In the genomic region with DNA sequence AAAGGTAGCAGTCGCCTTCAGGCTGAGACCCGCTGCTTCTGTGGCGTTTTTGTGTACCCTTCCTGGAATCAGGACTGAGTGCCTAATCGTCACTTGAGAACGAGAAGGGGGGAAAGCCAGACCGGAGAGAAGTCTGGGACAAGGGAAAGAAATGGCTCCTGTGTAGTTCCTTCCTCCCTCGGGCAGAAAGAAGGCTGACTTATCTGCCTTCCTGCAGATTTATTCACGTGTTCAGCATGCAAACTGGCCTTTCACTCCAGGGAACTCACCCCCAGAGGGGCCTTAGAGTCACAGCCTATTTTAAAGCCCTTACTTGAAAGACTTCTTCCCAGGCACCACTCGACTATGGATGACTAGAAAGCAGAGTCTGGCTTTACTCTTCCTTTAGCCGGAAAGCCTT, we compare ENCODE assay signal across 10 mouse cellular contexts. TPM values are rescaled to one million over a fixed set of nuclear protein-coding genes. Genes with fewer than 3 reads are reported as not detected.
DNase-seq lines count a peak whose midpoint lies in the region; ATAC-seq lines count a peak whose summit lies in the region.
"Had no signal": no experiment of that assay in that cellular context is flagged by ENCODE, and none has a peak within 500 bp of the region (broad histone marks: within the 10 kb centered on the region; RNA-seq: fewer than 3 reads in every experiment).

No protein-coding gene starts in this region.

- peak overlapping the region; percentile 87 for H3K27ac ChIP-seq in kidney, embryonic 15.5 days
- 0 out of 2 replicates have a peak overlapping the region, but pooled peaks have one; percentile 6 for H3K27ac ChIP-seq in intestine, embryonic 16.5 days (ENCODE audit: low read length)
- H3K27ac ChIP-seq in neural tube, embryonic 11.5 days (ENCODE audit: low read depth, low read length): 0 out of 2 replicates have a peak overlapping the region, but pooled peaks have one; percentile 21

- H3K27me3 ChIP-seq in kidney, embryonic 15.5 days: no peaks in the 10 kb centered on the region
- H3K27me3 ChIP-seq in intestine, embryonic 16.5 days (replicated peaks; ENCODE audit: control insufficient read depth, insufficient read depth, low read length): no peaks in the 10 kb centered on the region
- no peaks in the 10 kb centered on the region for H3K27me3 ChIP-seq in neural tube, embryonic 11.5 days (ENCODE audit: control insufficient read depth, insufficient read depth, low read length)
- H3K27me3 ChIP-seq: Patski had no signal

- no peaks in the 10 kb centered on the region for H3K9me3 ChIP-seq in kidney, embryonic 15.5 days (replicated peaks)
- no peaks in the 10 kb centered on the region for H3K9me3 ChIP-seq in intestine, embryonic 16.5 days (ENCODE audit: control insufficient read depth, low read length)
- no peaks in the 10 kb centered on the region for H3K9me3 ChIP-seq in neural tube, embryonic 11.5 days (ENCODE audit: control insufficient read depth, low read length)

- H3K9ac ChIP-seq in kidney, embryonic 15.5 days: peak overlapping the region; percentile 31; the same call in 1 of the 2 replicates
- no peak overlapping the region for H3K9ac ChIP-seq in intestine, embryonic 16.5 days (ENCODE audit: low read depth, low read length)
- no peak overlapping the region for H3K9ac ChIP-seq in neural tube, embryonic 11.5 days (ENCODE audit: low read length)

- no peak for ATAC-seq in kidney, embryonic 15.5 days (replicated peaks; ENCODE audit: low FRiP score)
- ATAC-seq in intestine, embryonic 16.5 days: no peak
- ATAC-seq in neural tube, embryonic 11.5 days (ENCODE audit: insufficient read depth, low FRiP score, low TSS enrichment): no peak
- ATAC-seq in frontal cortex, adult (ENCODE audit: low TSS enrichment): no peak
- ATAC-seq: Patski had no signal

- 23% methylated on average over 10 of the region's 10 CpGs for WGBS in kidney, embryonic 15.5 days
- 29% methylated on average over 10 of the region's 10 CpGs for WGBS in intestine, embryonic 16.5 days
- 11% methylated on average over 10 of the region's 10 CpGs for WGBS in neural tube, embryonic 11.5 days

- H3K4me2 ChIP-seq in kidney, embryonic 15.5 days: peak overlapping the region; percentile 93; the same call in 1 of the 2 replicates
- H3K4me2 ChIP-seq in intestine, embryonic 16.5 days (ENCODE audit: low read depth, low read length): peak overlapping the region; percentile 72; the same call in 1 of the 2 replicates
- H3K4me2 ChIP-seq in neural tube, embryonic 11.5 days (ENCODE audit: low read depth): no peak overlapping the region; the same call in 1 of the 2 replicates

- H3K4me1 ChIP-seq in kidney, embryonic 15.5 days: peaks cover 43% of the 10 kb centered on the region
- H3K4me1 ChIP-seq in intestine, embryonic 16.5 days (ENCODE audit: control insufficient read depth, insufficient read depth, low read length): peaks cover 23% of the 10 kb centered on the region
- peaks cover 10% of the 10 kb centered on the region; the same call in 1 of the 2 replicates for H3K4me1 ChIP-seq in neural tube, embryonic 11.5 days (ENCODE audit: control insufficient read depth, insufficient read depth, low read length)

- intact Hi-C loops in left cerebral cortex, postnatal 36 days (cut with DNase I): no loop called here

- H3K4me3 ChIP-seq in kidney, embryonic 15.5 days (replicated peaks): peak overlapping the region; percentile 83; the same call in 1 of the 2 replicates
- H3K4me3 ChIP-seq in intestine, embryonic 16.5 days (ENCODE audit: low read length): no peak overlapping the region
- no peak overlapping the region for H3K4me3 ChIP-seq in neural tube, embryonic 11.5 days (ENCODE audit: low read depth, low read length)

- H3K36me3 ChIP-seq in kidney, embryonic 15.5 days: no peaks in the 10 kb centered on the region
- H3K36me3 ChIP-seq in intestine, embryonic 16.5 days (ENCODE audit: control insufficient read depth, insufficient read depth, low read length): no peaks in the 10 kb centered on the region
- no peaks in the 10 kb centered on the region for H3K36me3 ChIP-seq in neural tube, embryonic 11.5 days (ENCODE audit: control insufficient read depth, insufficient read depth, low read length)

- DNase-seq in kidney, adult 18-20 months: no peak
- DNase-seq in embryo, embryonic 11 days: peak; percentile 47
- peak; percentile 38 for DNase-seq in neural tube, embryonic 11.5 days (ENCODE audit: low spot score)
- DNase-seq in ovary, postnatal 36 days (ENCODE audit: low spot score): no peak
- no peak for DNase-seq in left cerebral cortex, postnatal 36 days (ENCODE audit: low spot score in 2 of 2)
- DNase-seq: right cerebral cortex, postnatal 4 days had no signal

RNA-seq across cellular contexts. Expression of a gene that starts 1.3 kb away (rescaled TPM):
- polyA plus RNA-seq in kidney, embryonic 15.5 days (2015; fragmentation: Nextera tagmentation; extraction: Ambion mirVana): 13.8 and 14.7 TPM in 2 replicates
- polyA plus RNA-seq in intestine, embryonic 16.5 days (2015; fragmentation: Nextera tagmentation; extraction: Ambion mirVana): 15.7 and 22.2 TPM in 2 replicates
- 10.8 and 10.9 TPM in 2 replicates for polyA plus RNA-seq in neural tube, embryonic 11.5 days (2014; fragmentation: Nextera tagmentation; extraction: Ambion mirVana)
- total RNA-seq in left cerebral cortex, postnatal 36 days (2021): 10 to 100 TPM; 30.8 to 47.3 TPM

Comparison
In these comparisons a context has a peak if more than half of its experiments do, and no peak if none do; other contexts are left out.
1. H3K27ac ChIP-seq: peak in every context shown above with its lines; median percentile 87 in kidney, embryonic 15.5 days; 21 in neural tube, embryonic 11.5 days; 6 in intestine, embryonic 16.5 days.
2. DNase-seq: peak in embryo, embryonic 11 days (single experiment) and neural tube, embryonic 11.5 days (single experiment); none in kidney, adult 18-20 months (single experiment), ovary, postnatal 36 days (single experiment) and left cerebral cortex, postnatal 36 days (0 of 2).